Mouse (Mus musculus): ENCODE results near the gene Tulp1.

- TF ChIP-seq MAX (IDR thresholded peaks at IDR 0.05) = no peak
- no peak for TF ChIP-seq CTCF (IDR thresholded peaks at IDR 0.05; ENCODE audit: control insufficient read depth, insufficient read depth, insufficient read length)
- no peak for TF ChIP-seq USF1 (IDR thresholded peaks at IDR 0.05; ENCODE audit: low read depth)
Measured at GRCm38 (mm10) chr17:28316476-28316875, 48.5 kb downstream of the Tulp1 start.
